Mouse (Mus musculus): ENCODE results near the gene Ppp1cc. TPM values are rescaled to one million over a fixed set of nuclear protein-coding genes. Genes with fewer than 3 reads are reported as not detected.

Gene Ppp1cc
- polyA plus RNA-seq, 1 experiment from 2014 or later: 240 TPM

GRCm38 (mm10) chr5:122156486-122156885, 1.6 kb upstream of the Ppp1cc start:
- no peak overlapping the region for H3K27ac ChIP-seq
- H3K36me3 ChIP-seq: 0 out of 2 replicates have a peak, but pooled peaks cover 1% of the 10 kb centered on the region
- no peaks in the 10 kb centered on the region for H3K9me3 ChIP-seq
- peaks cover 32% of the 10 kb centered on the region for H3K4me1 ChIP-seq (replicated peaks)
- no peak overlapping the region for H3K4me3 ChIP-seq (replicated peaks)
- no peak overlapping the region for H3K9ac ChIP-seq
- H3K4me2 ChIP-seq (replicated peaks): no peak overlapping the region
- no peaks in the 10 kb centered on the region for H3K27me3 ChIP-seq (replicated peaks)
- no peak for ATAC-seq
- 57% methylated on average over 2 of the region's 2 CpGs for WGBS

DNA sequence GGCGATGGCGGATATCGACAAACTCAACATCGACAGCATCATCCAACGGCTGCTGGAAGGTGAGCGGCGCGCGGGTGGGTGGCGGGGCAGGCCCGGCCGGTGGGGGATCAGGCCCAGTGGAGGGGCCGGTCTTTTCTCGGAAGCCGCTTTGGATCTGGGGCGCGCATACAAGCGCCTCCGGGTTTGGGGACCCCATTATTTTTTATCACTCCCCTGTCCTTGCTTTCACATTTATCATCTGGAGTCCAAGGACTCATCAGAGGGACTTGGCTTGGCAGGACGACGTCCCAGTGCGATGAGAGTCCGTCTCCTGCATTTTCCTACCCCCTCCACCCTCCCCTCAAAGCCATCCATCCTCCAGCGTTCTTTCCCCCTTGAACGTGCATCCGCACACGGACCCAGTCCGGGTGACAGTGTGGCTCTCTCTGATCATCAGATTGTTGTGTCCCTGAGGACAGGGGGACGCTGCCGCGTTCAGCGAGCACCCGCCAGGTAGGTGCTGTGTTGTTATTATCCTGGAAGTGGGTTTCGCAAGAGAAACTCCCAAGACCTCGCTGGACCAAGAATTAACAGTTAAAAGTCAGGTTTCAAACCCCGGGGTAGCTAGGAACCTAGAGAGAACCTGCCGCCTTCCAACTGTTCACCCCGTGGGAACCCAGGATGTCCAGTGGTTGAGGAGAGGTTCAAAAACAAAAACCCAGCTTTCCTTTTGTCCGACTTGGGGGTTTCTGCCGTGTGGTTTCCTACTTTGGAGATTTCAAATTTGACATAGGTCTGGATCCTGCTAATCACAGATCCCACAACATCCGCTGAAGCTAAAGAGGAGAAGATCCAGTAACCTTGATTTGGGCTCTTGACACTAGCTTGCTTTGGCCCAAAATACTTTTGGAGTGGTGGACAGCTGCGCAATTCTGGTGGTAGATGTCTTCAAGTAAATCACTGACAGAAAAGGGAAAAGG, 758 bp downstream of the Ppp1cc start:
- WGBS: 2% methylated on average over 30 of the region's 42 CpGs

GRCm38 (mm10) chr5:122163194-122163593, 5.1 kb downstream of the Ppp1cc start:
- peaks cover 15% of the 10 kb centered on the region; the same call in 1 of the 2 replicates for H3K36me3 ChIP-seq
- H3K4me3 ChIP-seq (replicated peaks): no peak overlapping the region
- no peaks in the 10 kb centered on the region for H3K9me3 ChIP-seq
- H3K27me3 ChIP-seq (replicated peaks): no peaks in the 10 kb centered on the region
- 0 out of 2 replicates have a peak overlapping the region, but pooled peaks have one; percentile 1 for H3K4me2 ChIP-seq (replicated peaks)
- H3K9ac ChIP-seq: no peak overlapping the region
- no peak for ATAC-seq
- H3K27ac ChIP-seq: no peak overlapping the region
- H3K4me1 ChIP-seq (replicated peaks): peaks cover 47% of the 10 kb centered on the region
- WGBS: 46% methylated on average over 6 of the region's 6 CpGs

More for the DNA sequence above, 758 bp downstream of the Ppp1cc start:
- Histone ChIP-seq H3K27ac (peak overlapping the region; percentile 81), H3K9me3 (no peaks in the 10 kb centered on the region), H3K4me3 (replicated peaks) (peak overlapping the region; percentile 63), H3K9ac (peak overlapping the region; percentile 90), H3K27me3 (replicated peaks) (no peaks in the 10 kb centered on the region), H3K36me3 (peaks cover 4% of the 10 kb centered on the region; the same call in 1 of the 2 replicates), H3K4me2 (replicated peaks) (peak overlapping the region; percentile 72), H3K4me1 (replicated peaks) (peaks cover 53% of the 10 kb centered on the region)
- ATAC-seq: peak; percentile 7; the same call in 1 of the 2 replicates

DNA sequence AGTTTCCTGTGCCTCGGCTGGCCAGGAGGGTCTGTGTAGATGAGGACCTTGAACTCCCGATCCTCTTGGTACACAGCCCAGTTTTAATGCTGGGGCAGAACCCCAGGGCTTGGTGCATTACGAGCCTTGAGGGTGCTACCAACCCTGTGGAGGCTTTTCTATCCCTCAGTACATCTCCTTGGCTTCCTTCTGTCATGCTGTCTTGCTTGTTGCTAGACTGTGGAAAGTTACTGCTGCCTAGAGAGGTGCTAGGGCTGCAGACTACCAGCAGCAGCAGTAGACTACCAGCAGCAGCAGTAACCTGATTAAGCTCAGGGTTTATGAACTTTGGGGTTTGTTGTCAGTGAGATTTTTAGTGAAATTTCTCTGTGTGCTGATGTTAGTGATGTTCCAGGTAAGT, 5.9 kb downstream of the Ppp1cc start:
- Histone ChIP-seq H3K9me3 (no peaks in the 10 kb centered on the region), H3K4me3 (replicated peaks) (no peak overlapping the region), H3K4me1 (replicated peaks) (peaks cover 47% of the 10 kb centered on the region), H3K27ac (no peak overlapping the region), H3K4me2 (replicated peaks) (no peak overlapping the region), H3K9ac (no peak overlapping the region), H3K27me3 (replicated peaks) (no peaks in the 10 kb centered on the region), H3K36me3 (peaks cover 20% of the 10 kb centered on the region)
- ATAC-seq: no peak
- WGBS: 58% methylated on average over 3 of the region's 3 CpGs

- Histone ChIP-seq H3K4me3 (replicated peaks) (no peak overlapping the region), H3K4me1 (replicated peaks) (peaks cover 41% of the 10 kb centered on the region), H3K27me3 (replicated peaks) (no peaks in the 10 kb centered on the region), H3K9ac (peak overlapping the region; percentile 26; the same call in 1 of the 2 replicates), H3K4me2 (replicated peaks) (no peak overlapping the region), H3K9me3 (no peaks in the 10 kb centered on the region), H3K36me3 (peaks cover 33% of the 10 kb centered on the region), H3K27ac (no peak overlapping the region)
- no peak for ATAC-seq
- WGBS: 69% methylated on average over 6 of the region's 6 CpGs
Observed at GRCm38 (mm10) chr5:122165233-122165915, 7.3 kb downstream of the Ppp1cc start.

DNA sequence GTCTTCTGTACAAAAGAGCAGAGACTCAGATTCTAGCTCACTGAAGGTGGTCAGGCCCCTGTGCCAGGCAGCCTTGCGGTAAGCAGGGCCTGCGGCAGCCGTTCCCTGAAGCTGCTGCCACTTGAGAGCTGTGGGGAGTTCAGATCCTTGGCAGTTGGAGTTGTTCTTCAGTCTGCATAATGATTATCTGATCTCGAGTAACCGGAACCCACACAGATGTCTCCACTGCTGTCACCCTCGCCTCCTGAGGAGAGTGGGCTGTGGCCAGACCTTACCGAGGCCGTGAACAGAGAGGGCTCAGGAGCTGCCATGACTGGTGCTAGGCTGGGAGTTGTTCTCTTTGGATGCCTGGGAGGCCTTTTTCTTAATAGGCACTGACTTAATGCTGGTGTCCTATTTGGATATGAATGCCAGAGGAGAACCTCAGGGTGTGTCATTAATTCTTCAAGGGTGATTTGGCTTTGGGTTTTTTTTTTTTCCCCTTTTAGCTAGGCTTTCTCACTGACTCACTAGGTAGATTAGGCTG, 8.6 kb downstream of the Ppp1cc start:
- Histone ChIP-seq H3K9me3 (no peaks in the 10 kb centered on the region), H3K9ac (no peak overlapping the region), H3K36me3 (peaks cover 44% of the 10 kb centered on the region), H3K4me3 (replicated peaks) (no peak overlapping the region), H3K4me1 (replicated peaks) (peaks cover 27% of the 10 kb centered on the region), H3K27me3 (replicated peaks) (no peaks in the 10 kb centered on the region), H3K4me2 (replicated peaks) (no peak overlapping the region), H3K27ac (no peak overlapping the region)
- WGBS: 71% methylated on average over 8 of the region's 8 CpGs
- ATAC-seq: no peak

GRCm38 (mm10) chr5:122168344-122169069, 10.4 kb downstream of the Ppp1cc start:
- ATAC-seq: no peak
- H3K9ac ChIP-seq: no peak overlapping the region
- no peak overlapping the region for H3K4me3 ChIP-seq (replicated peaks)
- H3K36me3 ChIP-seq: peaks cover 52% of the 10 kb centered on the region
- no peaks in the 10 kb centered on the region for H3K9me3 ChIP-seq
- H3K27me3 ChIP-seq (replicated peaks): no peaks in the 10 kb centered on the region
- no peak overlapping the region for H3K27ac ChIP-seq
- no peak overlapping the region for H3K4me2 ChIP-seq (replicated peaks)
- H3K4me1 ChIP-seq (replicated peaks): peaks cover 11% of the 10 kb centered on the region; the same call in 1 of the 2 replicates
- WGBS: 89% methylated on average over 14 of the region's 14 CpGs

DNA sequence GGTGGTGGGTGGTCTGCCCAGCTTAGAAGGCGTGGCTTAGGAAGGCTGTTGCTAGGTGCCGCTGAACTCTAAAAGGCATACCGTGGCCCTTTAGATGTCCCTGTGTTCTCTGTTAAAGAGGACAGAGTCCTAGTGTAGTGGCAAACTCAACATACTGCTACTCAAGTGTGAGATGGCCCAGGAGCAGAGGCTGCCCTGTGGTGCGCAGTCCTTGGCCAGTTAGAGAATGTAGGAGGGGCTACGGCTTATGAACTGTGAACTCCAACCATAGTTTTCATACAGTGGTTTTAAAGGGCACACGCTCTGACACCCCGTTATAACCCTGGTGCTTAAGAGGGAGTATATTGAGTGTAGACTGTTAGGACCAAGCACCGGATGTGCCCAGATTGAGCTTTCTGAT, 13.0 kb downstream of the Ppp1cc start:
- no peaks in the 10 kb centered on the region for H3K9me3 ChIP-seq
- H3K27me3 ChIP-seq (replicated peaks): no peaks in the 10 kb centered on the region
- H3K4me3 ChIP-seq (replicated peaks): no peak overlapping the region
- no peak overlapping the region for H3K27ac ChIP-seq
- no peak for ATAC-seq
- H3K4me2 ChIP-seq (replicated peaks): no peak overlapping the region
- 0 out of 2 replicates have a peak, but pooled peaks cover 4% of the 10 kb centered on the region for H3K4me1 ChIP-seq (replicated peaks)
- no peak overlapping the region for H3K9ac ChIP-seq
- 94% methylated on average over 8 of the region's 8 CpGs for WGBS
- H3K36me3 ChIP-seq: peaks cover 53% of the 10 kb centered on the region

DNA sequence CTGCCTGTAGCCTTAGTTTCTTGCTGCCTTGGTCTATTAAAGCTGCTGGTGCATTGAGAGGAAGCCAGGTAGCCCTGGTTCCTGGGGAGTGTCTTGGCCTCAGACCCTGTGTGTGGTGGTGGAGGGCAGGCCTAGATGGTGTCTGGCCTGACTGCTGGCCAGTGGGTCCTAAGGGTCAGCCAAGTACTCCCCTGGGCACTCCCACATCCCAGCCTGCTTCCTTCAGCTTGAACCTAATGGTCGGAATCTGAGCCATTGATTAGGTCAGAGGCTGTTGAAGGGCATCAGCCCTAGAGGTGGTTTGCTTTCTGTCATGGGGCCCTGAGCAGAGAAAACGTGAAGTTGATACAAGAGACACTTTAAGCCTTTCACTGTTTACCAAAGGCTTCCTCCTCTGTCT, 17.3 kb downstream of the Ppp1cc start:
- H3K4me1 ChIP-seq (replicated peaks): no peaks in the 10 kb centered on the region
- no peak overlapping the region for H3K27ac ChIP-seq
- no peak overlapping the region for H3K9ac ChIP-seq
- H3K4me3 ChIP-seq (replicated peaks): no peak overlapping the region
- ATAC-seq: no peak
- H3K9me3 ChIP-seq: no peaks in the 10 kb centered on the region
- H3K36me3 ChIP-seq: peaks cover 35% of the 10 kb centered on the region
- H3K27me3 ChIP-seq (replicated peaks): no peaks in the 10 kb centered on the region
- H3K4me2 ChIP-seq (replicated peaks): no peak overlapping the region
- 43% methylated on average over 2 of the region's 2 CpGs for WGBS

DNA sequence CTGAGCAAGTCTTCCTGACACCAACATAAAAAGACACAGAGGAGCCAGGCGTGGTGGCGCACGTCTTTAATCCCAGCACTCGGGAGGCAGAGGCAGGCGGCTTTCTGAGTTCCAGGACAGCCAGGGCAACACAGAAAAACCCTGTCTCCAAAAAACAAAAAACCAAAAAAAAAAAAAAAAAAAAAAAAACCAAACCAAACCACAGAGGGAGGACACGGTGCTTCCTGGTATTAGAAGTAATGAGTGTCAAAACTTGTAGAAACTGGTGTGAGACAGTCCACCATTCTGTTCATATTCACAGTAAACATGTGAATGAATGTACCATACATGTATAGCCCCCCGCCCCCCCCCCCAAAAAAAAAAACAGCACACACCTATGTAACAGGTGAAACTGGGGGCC, 17.9 kb downstream of the Ppp1cc start:
- no peaks in the 10 kb centered on the region for H3K27me3 ChIP-seq (replicated peaks)
- 83% methylated on average over 7 of the region's 7 CpGs for WGBS
- no peak for ATAC-seq
- H3K4me2 ChIP-seq (replicated peaks): no peak overlapping the region
- H3K9me3 ChIP-seq: no peaks in the 10 kb centered on the region
- no peak overlapping the region for H3K4me3 ChIP-seq (replicated peaks)
- H3K4me1 ChIP-seq (replicated peaks): no peaks in the 10 kb centered on the region
- H3K36me3 ChIP-seq: peaks cover 29% of the 10 kb centered on the region
- no peak overlapping the region for H3K27ac ChIP-seq
- no peak overlapping the region for H3K9ac ChIP-seq

- H3K9ac ChIP-seq: no peak overlapping the region
- peaks cover 25% of the 10 kb centered on the region for H3K36me3 ChIP-seq
- H3K4me2 ChIP-seq (replicated peaks): no peak overlapping the region
- no peaks in the 10 kb centered on the region for H3K27me3 ChIP-seq (replicated peaks)
- 48% methylated on average over 1 of the region's 1 CpGs for WGBS
- H3K4me1 ChIP-seq (replicated peaks): no peaks in the 10 kb centered on the region
- no peak overlapping the region for H3K27ac ChIP-seq
- H3K4me3 ChIP-seq (replicated peaks): no peak overlapping the region
- no peaks in the 10 kb centered on the region for H3K9me3 ChIP-seq
- peak; percentile 74; the same call in 1 of the 2 replicates for ATAC-seq
Observed at GRCm38 (mm10) chr5:122176398-122176797, 18.3 kb downstream of the Ppp1cc start.
